Mouse (Mus musculus) thymus, postnatal 4 days (tissue): ENCODE measurements at regions not wholly inside any gene's neighbourhood (a gene's known extent, or its start where the extent isn't known, plus 50 kb on each side); places are given as distances from the start of the nearest gene placed in this dataset.

Experiments
- DNase-seq: peaks from one replicate; pipeline ENCODE4 v3.0.0; 2021

- DNase-seq = no peak
Measured at GRCm38 (mm10) chr14:76623371-76623988, 66.8 kb upstream of the Serp2 start.

GRCm38 (mm10) chr14:76622634-76623291 lies 66.1 kb upstream of the Serp2 start:
- no peak for DNase-seq

- DNase-seq = no peak
Measured at GRCm38 (mm10) chr14:76619038-76619409, 62.3 kb upstream of the Serp2 start.

- DNase-seq = no peak
Measured at GRCm38 (mm10) chr14:76618331-76619037, 61.8 kb upstream of the Serp2 start.

GRCm38 (mm10) chr14:76617889-76618288 lies 61.2 kb upstream of the Serp2 start:
- DNase-seq = no peak

GRCm38 (mm10) chr14:76617447-76617846 lies 60.8 kb upstream of the Serp2 start:
- no peak for DNase-seq

- no peak for DNase-seq
Measured at GRCm38 (mm10) chr14:76616367-76616683, 59.6 kb upstream of the Serp2 start.

GRCm38 (mm10) chr14:76615603-76616366 lies 59.1 kb upstream of the Serp2 start:
- DNase-seq = no peak

- no peak for DNase-seq
Measured at GRCm38 (mm10) chr14:76615182-76615581, 58.5 kb upstream of the Serp2 start.

- no peak for DNase-seq
Measured at GRCm38 (mm10) chr14:76614682-76615081, 58.0 kb upstream of the Serp2 start.

GRCm38 (mm10) chr14:76613604-76614003 lies 56.9 kb upstream of the Serp2 start:
- DNase-seq = no peak

- DNase-seq = no peak
Measured at GRCm38 (mm10) chr14:76610429-76611378, 54.0 kb upstream of the Serp2 start.
